In genomic region chr2:84885084-84886055, GRCm38 (mm10) we compare ENCODE assay signal across 10 mouse cellular contexts. TPM values are rescaled to one million over a fixed set of nuclear protein-coding genes. Genes with fewer than 3 reads are reported as not detected.
DNase-seq lines count a peak whose midpoint lies in the region; ATAC-seq and TF ChIP-seq lines count a peak whose summit lies in the region.
"Had no signal": no experiment of that assay in that cellular context is flagged by ENCODE, and none has a peak within 500 bp of the region (broad histone marks: within the 10 kb centered on the region; RNA-seq: fewer than 3 reads in every experiment).

No protein-coding gene starts in this region.

- no peak; the same call in 1 of the 2 replicates for TF ChIP-seq POLR2A in cortical plate, adult 2 months (IDR thresholded peaks at IDR 0.05; ENCODE audit: extremely low read depth, insufficient read depth, low read length)

- peak overlapping the region; percentile 51; the same call in 1 of the 2 replicates for H3K4me3 ChIP-seq in kidney, embryonic 14.5 days (ENCODE audit: low read length)
- peak overlapping the region; percentile 67 for H3K4me3 ChIP-seq in cortical plate, adult 2 months (ENCODE audit: insufficient read depth, low read length)
- H3K4me3 ChIP-seq in forebrain, postnatal 0 days (ENCODE audit: low read depth, low read length): peak overlapping the region; percentile 74
- H3K4me3 ChIP-seq in midbrain, embryonic 12.5 days: peak overlapping the region; percentile 62

- no peaks in the 10 kb centered on the region for H3K36me3 ChIP-seq in kidney, embryonic 14.5 days (ENCODE audit: control insufficient read depth, insufficient read depth, low read length)
- H3K36me3 ChIP-seq in forebrain, postnatal 0 days (ENCODE audit: insufficient read depth): no peaks in the 10 kb centered on the region
- no peaks in the 10 kb centered on the region for H3K36me3 ChIP-seq in midbrain, embryonic 12.5 days

- 10% methylated on average over 21 of the region's 23 CpGs for WGBS in kidney, embryonic 14.5 days
- WGBS in forebrain, postnatal 0 days: 8% methylated on average over 21 of the region's 23 CpGs
- WGBS in midbrain, embryonic 12.5 days: 11% methylated on average over 20 of the region's 23 CpGs

- ATAC-seq in kidney, embryonic 14.5 days (ENCODE audit: low FRiP score, low TSS enrichment): no peak
- no peak for ATAC-seq in forebrain, postnatal 0 days
- no peak for ATAC-seq in midbrain, embryonic 12.5 days (ENCODE audit: low FRiP score, low read depth)

- peaks cover 26% of the 10 kb centered on the region for H3K4me1 ChIP-seq in kidney, embryonic 14.5 days (ENCODE audit: control insufficient read depth, insufficient read depth, low read length)
- H3K4me1 ChIP-seq in cortical plate, adult 2 months (ENCODE audit: control insufficient read depth, insufficient read depth, low read length): 0 out of 2 replicates have a peak, but pooled peaks cover 1% of the 10 kb centered on the region
- H3K4me1 ChIP-seq in forebrain, postnatal 0 days (ENCODE audit: insufficient read depth): peaks cover 3% of the 10 kb centered on the region; the same call in 1 of the 2 replicates
- H3K4me1 ChIP-seq in midbrain, embryonic 12.5 days: peaks cover 48% of the 10 kb centered on the region

- H3K9ac ChIP-seq in kidney, embryonic 14.5 days (ENCODE audit: low read depth, low read length): no peak overlapping the region
- peak overlapping the region; percentile 69 for H3K9ac ChIP-seq in forebrain, postnatal 0 days
- H3K9ac ChIP-seq in midbrain, embryonic 12.5 days (replicated peaks): 0 out of 2 replicates have a peak overlapping the region, but pooled peaks have one; percentile 25

- peaks cover 65% of the 10 kb centered on the region for H3K27me3 ChIP-seq in kidney, embryonic 14.5 days (ENCODE audit: control insufficient read depth, insufficient read depth, low read length)
- peaks cover 9% of the 10 kb centered on the region for H3K27me3 ChIP-seq in forebrain, postnatal 0 days (ENCODE audit: insufficient read depth, low read length)
- H3K27me3 ChIP-seq in midbrain, embryonic 12.5 days: peaks cover 93% of the 10 kb centered on the region

- TF ChIP-seq CTCF in cortical plate, adult 2 months (IDR thresholded peaks at IDR 0.05; ENCODE audit: extremely low read depth, insufficient read depth, low read length): no peak
- TF ChIP-seq CTCF in forebrain, postnatal 0 days (IDR thresholded peaks at IDR 0.05; ENCODE audit: low read depth): no peak

- no peak overlapping the region for H3K27ac ChIP-seq in kidney, embryonic 14.5 days (ENCODE audit: low read depth, low read length)
- H3K27ac ChIP-seq in cortical plate, adult 2 months (ENCODE audit: insufficient read depth, low read length): no peak overlapping the region
- peak overlapping the region; percentile 83 for H3K27ac ChIP-seq in forebrain, postnatal 0 days (ENCODE audit: low read depth, low read length)
- no peak overlapping the region for H3K27ac ChIP-seq in midbrain, embryonic 12.5 days (replicated peaks)

- DNase-seq in kidney, postnatal 14 days: no peak
- DNase-seq in forebrain, postnatal 0 days: peak; percentile 52
- DNase-seq in gastrocnemius, postnatal 10 days: no peak
- DNase-seq in cerebellum, postnatal 4 days (ENCODE audit: low spot score in 2 of 2): no peak
- DNase-seq in MN1 (ENCODE audit: low spot score): no peak
- DNase-seq: gastrocnemius, postnatal 14 days had no signal

- H3K4me2 ChIP-seq in kidney, embryonic 14.5 days (replicated peaks; ENCODE audit: low read depth, low read length): peak overlapping the region; percentile 79
- peak overlapping the region; percentile 93 for H3K4me2 ChIP-seq in forebrain, postnatal 0 days (ENCODE audit: low read depth)
- H3K4me2 ChIP-seq in midbrain, embryonic 12.5 days (replicated peaks): peak overlapping the region; percentile 94

- no peaks in the 10 kb centered on the region for H3K9me3 ChIP-seq in kidney, embryonic 14.5 days (ENCODE audit: control insufficient read depth, low read length)
- H3K9me3 ChIP-seq in forebrain, postnatal 0 days (ENCODE audit: low read length): no peaks in the 10 kb centered on the region
- H3K9me3 ChIP-seq in midbrain, embryonic 12.5 days: no peaks in the 10 kb centered on the region

RNA-seq across cellular contexts. Expression of gene Rtn4rl2, which starts 1.1 kb away (rescaled TPM):
- polyA plus RNA-seq in kidney, embryonic 14.5 days (2014; fragmentation: Nextera tagmentation; extraction: Ambion mirVana): 1.6 and 2.1 TPM in 2 replicates
- polyA plus RNA-seq in cortical plate, adult 2 months (2012; rRNA removed): 73.3 and 76.9 TPM in 2 replicates
- 17.7 and 23.7 TPM in 2 replicates for total RNA-seq in forebrain, postnatal 0 days (2014; rRNA removed)
- 25.8 and 26.1 TPM in 2 replicates for polyA plus RNA-seq in forebrain, postnatal 0 days (2015; fragmentation: Nextera tagmentation; extraction: Ambion mirVana)
- 4.1 and 5.4 TPM in 2 replicates for polyA plus RNA-seq in midbrain, embryonic 12.5 days (2016; fragmentation: Nextera tagmentation; extraction: Ambion mirVana)
- 1 to 10 TPM; 1.0 TPM for total RNA-seq in gastrocnemius, postnatal 10 days (2021)
- total RNA-seq: neutrophil, adult 5-6 weeks had no signal

RNA-seq across cellular contexts. Expression of gene Slc43a1, which starts 46.7 kb away (rescaled TPM):
- 15.5 and 19.4 TPM in 2 replicates for polyA plus RNA-seq in kidney, embryonic 14.5 days (2014; fragmentation: Nextera tagmentation; extraction: Ambion mirVana)
- polyA plus RNA-seq in cortical plate, adult 2 months (2012; rRNA removed): 0.13 and 0.52 TPM in 2 replicates
- total RNA-seq in forebrain, postnatal 0 days (2014; rRNA removed): 0.92 and 3.0 TPM in 2 replicates
- polyA plus RNA-seq in forebrain, postnatal 0 days (2015; fragmentation: Nextera tagmentation; extraction: Ambion mirVana): 0.91 and 0.94 TPM in 2 replicates
- polyA plus RNA-seq in midbrain, embryonic 12.5 days (2016; fragmentation: Nextera tagmentation; extraction: Ambion mirVana): 9.5 and 10.2 TPM in 2 replicates
- 1 to 10 TPM; 6.4 to 6.7 TPM for total RNA-seq in gastrocnemius, postnatal 10 days (2021)

RNA-seq across cellular contexts. Expression of gene Slc43a3, which starts 51.0 kb away (rescaled TPM):
- 41.1 and 53.7 TPM in 2 replicates for polyA plus RNA-seq in kidney, embryonic 14.5 days (2014; fragmentation: Nextera tagmentation; extraction: Ambion mirVana)
- 0.68 and 0.92 TPM in 2 replicates for polyA plus RNA-seq in cortical plate, adult 2 months (2012; rRNA removed)
- 2.2 and 7.6 TPM in 2 replicates for total RNA-seq in forebrain, postnatal 0 days (2014; rRNA removed)
- 3.5 and 3.8 TPM in 2 replicates for polyA plus RNA-seq in forebrain, postnatal 0 days (2015; fragmentation: Nextera tagmentation; extraction: Ambion mirVana)
- 10.5 and 14.1 TPM in 2 replicates for polyA plus RNA-seq in midbrain, embryonic 12.5 days (2016; fragmentation: Nextera tagmentation; extraction: Ambion mirVana)
- total RNA-seq in gastrocnemius, postnatal 10 days (2021): 10 to 100 TPM; 18.9 to 20.0 TPM

RNA-seq across cellular contexts. Expression of gene Timm10, which starts 58.6 kb away (rescaled TPM):
- 65.3 and 79.4 TPM in 2 replicates for polyA plus RNA-seq in kidney, embryonic 14.5 days (2014; fragmentation: Nextera tagmentation; extraction: Ambion mirVana)
- 82.0 and 85.7 TPM in 2 replicates for polyA plus RNA-seq in cortical plate, adult 2 months (2012; rRNA removed)
- 67.3 and 74.6 TPM in 2 replicates for total RNA-seq in forebrain, postnatal 0 days (2014; rRNA removed)
- 97.7 and 116 TPM in 2 replicates for polyA plus RNA-seq in forebrain, postnatal 0 days (2015; fragmentation: Nextera tagmentation; extraction: Ambion mirVana)
- polyA plus RNA-seq in midbrain, embryonic 12.5 days (2016; fragmentation: Nextera tagmentation; extraction: Ambion mirVana): 32.7 and 35.8 TPM in 2 replicates
- 10 to 100 TPM; 42.9 to 46.1 TPM for total RNA-seq in gastrocnemius, postnatal 10 days (2021)
